Comparison of ENCODE assay signal across 9 mouse cellular contexts in genomic region chr13:28502171-28502570, GRCm38 (mm10).
A peak's percentile ranks its signal among the peaks of the same experiment; 100 is the strongest.
DNase-seq lines count a peak whose midpoint lies in the region; ATAC-seq lines count a peak whose summit lies in the region.
"Had no signal": no experiment of that assay in that cellular context is flagged by ENCODE, and none has a peak within 500 bp of the region (broad histone marks: within the 10 kb centered on the region; RNA-seq: fewer than 3 reads in every experiment).

No protein-coding gene starts in this region.

- WGBS in liver, embryonic 16.5 days (ENCODE audit: insufficient replicate concordance), result 21% methylated on average over 2 of the region's 2 CpGs
- 70% methylated on average over 2 of the region's 2 CpGs for WGBS in midbrain, embryonic 15.5 days
- WGBS in forebrain, embryonic 12.5 days, result 75% methylated on average over 2 of the region's 2 CpGs

- H3K4me3 ChIP-seq in liver, embryonic 16.5 days (ENCODE audit: low read depth, low read length), result no peak overlapping the region
- no peak overlapping the region for H3K4me3 ChIP-seq in midbrain, embryonic 15.5 days
- H3K4me3 ChIP-seq in forebrain, embryonic 12.5 days (replicated peaks), result no peak overlapping the region
- H3K4me3 ChIP-seq: erythroblast, embryonic 14.5 days had no signal

- H3K4me1 ChIP-seq in liver, embryonic 16.5 days (ENCODE audit: control insufficient read depth, low read depth, low read length), result no peaks in the 10 kb centered on the region
- H3K4me1 ChIP-seq in midbrain, embryonic 15.5 days, result no peaks in the 10 kb centered on the region
- H3K4me1 ChIP-seq in forebrain, embryonic 12.5 days, result no peaks in the 10 kb centered on the region; the same call in 1 of the 2 replicates

- no peaks in the 10 kb centered on the region for H3K36me3 ChIP-seq in liver, embryonic 16.5 days (ENCODE audit: control insufficient read depth, insufficient read depth)
- H3K36me3 ChIP-seq in midbrain, embryonic 15.5 days (replicated peaks), result no peaks in the 10 kb centered on the region
- no peaks in the 10 kb centered on the region for H3K36me3 ChIP-seq in forebrain, embryonic 12.5 days (replicated peaks)

- peak; percentile 92 to 96 for ATAC-seq in hematopoietic stem cell, adult 5-6 weeks (replicated peaks in 1 of 2; ENCODE audit: insufficient read depth in 1 of 2, low FRiP score in 2 of 2, low TSS enrichment in 1 of 2, low read depth in 1 of 2, poor library complexity in 2 of 2, severe bottlenecking in 2 of 2)
- ATAC-seq in liver, embryonic 16.5 days (ENCODE audit: low read depth), result peak; percentile 70; the same call in 1 of the 2 replicates
- ATAC-seq in midbrain, embryonic 15.5 days (replicated peaks), result no peak
- ATAC-seq in forebrain, embryonic 12.5 days (ENCODE audit: low FRiP score), result no peak

- peak; percentile 82 for DNase-seq in T-cell, adult 2 months (ENCODE audit: low spot score)
- DNase-seq in embryo, embryonic 11 days, result peak; percentile 42
- peak; percentile 38 to 69 for DNase-seq in spleen, postnatal 4 days (ENCODE audit: low spot score in 2 of 2)
- no peak for DNase-seq in urinary bladder, postnatal 36 days (ENCODE audit: low spot score in 2 of 2)

- H3K27me3 ChIP-seq in liver, embryonic 16.5 days (ENCODE audit: control insufficient read depth, insufficient read depth, low read depth, low read length), result no peaks in the 10 kb centered on the region
- no peaks in the 10 kb centered on the region for H3K27me3 ChIP-seq in midbrain, embryonic 15.5 days (replicated peaks)
- H3K27me3 ChIP-seq in forebrain, embryonic 12.5 days, result no peaks in the 10 kb centered on the region

- no peaks in the 10 kb centered on the region for H3K9me3 ChIP-seq in liver, embryonic 16.5 days (replicated peaks; ENCODE audit: control insufficient read depth, low read length)
- H3K9me3 ChIP-seq in midbrain, embryonic 15.5 days, result no peaks in the 10 kb centered on the region
- no peaks in the 10 kb centered on the region for H3K9me3 ChIP-seq in forebrain, embryonic 12.5 days

- H3K4me2 ChIP-seq in liver, embryonic 16.5 days (ENCODE audit: low read depth, low read length), result no peak overlapping the region
- H3K4me2 ChIP-seq in midbrain, embryonic 15.5 days, result no peak overlapping the region
- H3K4me2 ChIP-seq in forebrain, embryonic 12.5 days, result no peak overlapping the region

- no peak overlapping the region for H3K9ac ChIP-seq in liver, embryonic 16.5 days (ENCODE audit: low read depth, low read length)
- H3K9ac ChIP-seq in midbrain, embryonic 15.5 days, result no peak overlapping the region
- no peak overlapping the region for H3K9ac ChIP-seq in forebrain, embryonic 12.5 days

- no peak overlapping the region for H3K27ac ChIP-seq in liver, embryonic 16.5 days (ENCODE audit: low read length)
- H3K27ac ChIP-seq in midbrain, embryonic 15.5 days, result no peak overlapping the region
- no peak overlapping the region for H3K27ac ChIP-seq in forebrain, embryonic 12.5 days

Comparison
In these comparisons a context has a peak if more than half of its experiments do, and no peak if none do; other contexts are left out.
1. DNase-seq: peak in T-cell, adult 2 months (single experiment), embryo, embryonic 11 days (single experiment) and spleen, postnatal 4 days (2 of 2); none in urinary bladder, postnatal 36 days (0 of 2).
2. ATAC-seq: peak in hematopoietic stem cell, adult 5-6 weeks (2 of 2) and liver, embryonic 16.5 days (single experiment); none in midbrain, embryonic 15.5 days (single experiment) and forebrain, embryonic 12.5 days (single experiment).